Mouse (Mus musculus) inflammation-experienced regulatory T-cells, adult 6 months (primary cell): ENCODE data around the gene Olfr205. TPM values are rescaled to one million over a fixed set of nuclear protein-coding genes. Genes with fewer than 3 reads are reported as not detected.
"Not testable (repeated sequence)": the region's sequence is repeated elsewhere in the genome, so short reads cannot be mapped to it uniquely, and the experiment has no call there.

Experiments
- ATAC-seq: one replicate; pipeline ENCODE4 v1.8.0; 2017
- polyA plus RNA-seq, 3 experiments: library from polyadenylated mRNA; unstranded; fragments of 100-300 nt; shearing (Covaris generic); gene quantifications; one replicate each; pipeline ENCODE4 v1.2.1; 2017

The Olfr205 gene
- not detected for polyA plus RNA-seq

DNA sequence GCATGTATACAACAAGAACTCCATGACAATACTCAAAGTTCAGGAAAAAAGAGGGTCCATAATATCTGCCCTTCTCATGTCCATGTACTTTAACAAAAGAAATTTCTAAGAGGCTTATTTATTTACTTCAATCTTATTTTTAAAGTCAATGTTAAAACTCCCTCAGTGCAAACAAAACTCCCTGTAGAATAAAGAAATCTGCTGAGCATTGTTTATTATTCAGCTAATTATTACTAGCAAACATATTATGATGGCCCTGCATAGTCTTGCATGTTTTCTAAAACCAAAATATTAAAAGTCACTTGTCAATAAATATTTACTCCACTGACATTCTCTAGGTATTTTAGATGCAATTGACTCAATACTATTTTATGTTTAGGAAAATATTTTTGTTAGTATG lies at the start of gene Olfr205:
TSS of gene Olfr205 (minus strand) at position 101 of the 400 bp plus-strand sequence.
- ATAC-seq = no peak

DNA sequence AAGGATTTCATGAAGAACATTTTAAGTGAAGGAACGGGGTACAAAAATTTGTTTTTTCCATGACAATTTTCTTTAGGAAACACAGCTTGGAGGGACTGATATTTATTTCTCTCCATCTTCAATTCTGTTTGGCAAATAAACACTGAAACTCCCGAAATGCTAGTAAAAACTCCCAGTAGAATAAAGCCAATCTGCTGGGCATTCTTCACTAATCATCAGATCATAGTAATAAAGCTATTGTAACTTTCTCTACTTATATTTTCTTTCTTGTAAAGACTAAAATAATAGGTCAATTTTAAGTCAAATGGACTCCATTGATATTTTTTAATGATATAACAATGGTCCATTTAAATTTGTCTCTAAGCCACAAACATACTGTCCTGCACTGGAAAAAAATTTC lies 33.0 kb upstream of the Olfr205 start, which contains the start of gene Olfr209:
TSS of gene Olfr209 (minus strand) at position 101 of the 400 bp plus-strand sequence.
- ATAC-seq = no peak

DNA sequence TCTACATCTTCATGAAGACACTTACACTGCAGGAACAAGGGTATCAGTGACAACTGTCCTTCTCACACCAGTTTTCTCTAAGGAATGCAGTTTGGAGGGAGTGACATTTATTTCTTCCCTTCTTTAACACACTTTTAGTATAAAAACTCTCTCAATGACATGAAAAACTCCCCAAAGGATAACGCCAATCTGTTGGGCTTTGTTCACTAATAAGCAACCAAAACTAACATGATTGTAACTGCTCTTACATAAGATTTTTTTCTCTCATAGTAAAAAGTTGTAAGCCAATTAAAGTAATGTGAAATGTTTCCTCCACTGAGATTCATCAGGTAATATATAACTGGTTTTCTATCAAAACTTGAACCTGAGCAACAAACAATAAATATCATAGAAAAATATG lies 18.2 kb upstream of the Olfr205 start, which contains the start of gene Olfr206:
TSS of gene Olfr206 (minus strand) at position 101 of the 400 bp plus-strand sequence.
- no peak for ATAC-seq

DNA sequence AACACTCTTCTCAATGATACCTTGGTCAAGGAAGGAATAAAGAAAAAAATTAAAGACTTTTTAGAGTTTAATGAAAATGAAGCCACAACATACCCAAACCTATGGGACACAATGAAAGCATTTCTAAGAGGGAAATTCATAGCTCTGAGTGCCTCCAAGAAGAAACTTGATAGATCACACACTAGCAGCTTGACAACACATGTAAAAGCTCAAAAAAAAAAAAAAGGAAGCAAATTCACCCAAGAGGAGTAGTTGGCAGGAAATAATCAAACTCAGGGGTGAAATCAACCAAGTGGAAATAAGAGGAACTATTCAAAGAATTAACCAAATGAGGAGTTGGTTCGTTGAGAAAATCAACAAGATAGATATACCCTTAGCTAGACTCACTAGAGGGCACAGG lies 7.7 kb downstream of the Olfr205 start:
- not testable (repeated sequence) for ATAC-seq

DNA sequence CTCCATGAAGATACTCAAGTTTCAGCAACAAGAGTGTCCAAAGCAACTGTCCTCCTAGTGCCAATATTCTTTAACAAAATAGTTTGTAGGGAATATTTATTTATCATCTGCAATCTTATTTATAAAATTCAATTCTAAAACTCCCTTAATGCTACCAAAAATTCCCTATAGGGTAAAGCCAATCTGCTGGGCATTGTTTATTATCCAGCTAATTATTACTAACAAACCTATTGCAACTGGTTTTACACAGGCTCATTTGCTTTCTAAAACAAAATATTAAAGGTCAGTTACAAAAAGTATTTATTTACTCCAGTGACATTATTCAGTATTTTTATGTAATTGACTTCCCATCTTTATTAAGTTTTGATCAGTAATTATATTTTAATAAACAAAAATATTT lies 12.8 kb downstream of the Olfr205 start, which contains the start of gene Olfr204:
TSS of gene Olfr204 (minus strand) at position 101 of the 400 bp plus-strand sequence.
- ATAC-seq = no peak

DNA sequence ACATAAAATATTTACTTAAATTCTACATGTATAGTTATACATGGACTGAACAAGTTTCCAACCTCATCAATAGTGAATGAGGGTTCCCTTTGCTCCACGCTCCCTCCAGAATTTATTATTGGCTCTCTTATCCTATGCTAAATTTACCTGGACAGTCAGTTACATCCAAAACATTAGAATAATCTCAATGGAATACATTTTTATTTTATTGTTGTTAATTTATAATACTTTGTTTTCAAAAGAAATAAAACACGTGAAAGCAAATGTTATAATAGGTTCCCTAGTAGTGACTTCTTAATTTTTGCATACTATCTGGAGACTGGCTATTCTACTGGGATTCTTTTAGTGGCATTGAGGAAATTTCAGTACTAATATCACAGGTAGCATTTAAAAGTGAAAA lies 32.4 kb downstream of the Olfr205 start, which contains the start of gene Olfr203:
TSS of gene Olfr203 (plus strand) at position 301 of the 400 bp plus-strand sequence.
- no peak for ATAC-seq

DNA sequence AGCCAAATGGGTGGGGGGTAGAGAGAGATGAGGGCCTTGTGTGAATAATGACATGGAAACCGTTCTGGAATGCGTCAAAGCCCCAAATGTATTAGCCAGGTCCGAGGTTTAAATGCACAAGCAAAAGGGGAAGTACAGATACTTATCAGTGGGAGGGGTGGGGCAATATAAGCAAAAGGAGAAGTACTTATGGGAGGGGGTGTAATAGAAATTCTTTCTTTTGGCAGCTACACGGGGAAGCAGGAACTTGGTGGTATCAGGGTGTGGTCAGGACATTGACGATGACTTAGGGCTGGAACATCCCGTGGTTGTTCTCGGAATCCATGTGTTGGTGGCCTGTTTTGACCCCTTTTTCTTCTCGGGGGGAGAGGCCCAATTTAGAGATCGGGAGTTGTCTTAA lies 43.4 kb downstream of the Olfr205 start:
- ATAC-seq = not testable (repeated sequence)

DNA sequence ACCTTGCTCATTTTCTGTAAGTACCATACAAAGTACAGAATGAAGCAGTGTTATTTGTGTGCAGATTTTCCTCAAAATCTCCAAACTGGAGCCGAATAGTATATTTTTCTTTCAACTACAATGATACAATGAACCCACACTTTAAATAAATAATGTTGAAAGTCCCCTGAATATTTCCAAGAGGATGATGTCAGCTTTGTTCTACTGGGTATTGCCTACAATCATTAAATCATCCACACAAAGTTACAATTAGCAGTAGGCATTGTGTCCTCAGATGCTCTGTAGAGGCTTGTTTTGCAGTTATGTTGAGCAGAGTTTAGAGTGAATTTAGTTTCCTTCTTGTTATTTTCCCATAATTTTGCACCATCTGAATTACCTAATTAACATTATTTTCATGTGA lies 44.2 kb downstream of the Olfr205 start, which contains the start of gene Olfr202:
TSS of gene Olfr202 (minus strand) at position 101 of the 400 bp plus-strand sequence.
- no peak for ATAC-seq

DNA sequence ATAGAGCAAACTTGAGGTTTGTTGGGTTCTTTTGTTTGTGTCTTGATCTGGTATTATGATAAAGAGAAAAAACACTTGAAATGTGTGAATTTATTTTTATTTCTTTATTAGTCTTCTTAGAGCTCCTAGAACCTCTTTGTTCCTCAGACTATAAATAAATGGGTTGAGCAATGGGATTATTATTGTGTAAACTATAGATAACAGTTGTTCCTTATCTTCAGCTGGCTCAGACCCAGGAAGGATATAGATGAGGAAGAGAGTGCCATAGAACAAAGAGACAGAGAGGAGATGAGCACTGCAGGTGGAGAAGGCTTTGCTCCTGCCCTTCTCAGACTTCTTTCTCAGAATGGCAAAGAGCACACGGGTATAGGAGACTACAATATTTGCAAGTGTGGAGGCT lies 47.5 kb downstream of the Olfr205 start:
- no peak for ATAC-seq

DNA sequence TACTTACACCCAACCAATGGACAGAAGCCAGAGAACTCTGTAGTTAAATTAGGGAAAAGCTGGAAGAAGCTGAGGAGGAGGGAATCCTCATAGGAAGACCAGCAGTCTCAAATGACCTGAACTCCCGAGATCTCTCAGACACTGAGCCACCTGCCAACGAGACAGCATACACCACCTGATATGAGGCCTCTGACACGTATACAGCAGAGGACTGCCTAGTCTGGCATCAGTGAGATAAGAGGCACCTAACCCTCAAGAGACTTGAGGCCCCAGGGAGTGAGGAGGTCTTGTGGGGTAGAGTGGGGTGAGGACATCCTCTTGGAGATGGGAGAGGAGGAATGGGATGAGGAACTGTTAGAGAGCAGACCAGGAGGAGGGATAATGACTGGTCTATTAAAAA lies 50.4 kb downstream of the Olfr205 start:
- ATAC-seq = no peak

Other genes starting within 250 kb of the Olfr205 start
- not detected for gene Olfr191, start 241.3 kb downstream of the Olfr205 start, polyA plus RNA-seq
- gene Olfr193, start 219.3 kb downstream of the Olfr205 start, polyA plus RNA-seq = under 1 TPM in 1 of 3 experiments, not detected in 2; 0.13 TPM
- not detected for gene Olfr194, start 210.1 kb downstream of the Olfr205 start, polyA plus RNA-seq
- not detected for gene Olfr195, start 184.1 kb downstream of the Olfr205 start, polyA plus RNA-seq
- gene Olfr196, start 160.7 kb downstream of the Olfr205 start, polyA plus RNA-seq = under 1 TPM in 1 of 3 experiments, not detected in 2; 0.20 TPM
- gene Olfr198, start 127.6 kb downstream of the Olfr205 start, polyA plus RNA-seq = under 1 TPM in 1 of 3 experiments, not detected in 2; 0.34 TPM
- not detected for gene Olfr199, start 111.4 kb downstream of the Olfr205 start, polyA plus RNA-seq
- gene Olfr201, start 58.5 kb downstream of the Olfr205 start, polyA plus RNA-seq = not detected
- gene Olfr202, start 44.3 kb downstream of the Olfr205 start, polyA plus RNA-seq = not detected
- gene Olfr203, start 32.3 kb downstream of the Olfr205 start, polyA plus RNA-seq = not detected
- gene Olfr204, start 12.9 kb downstream of the Olfr205 start, polyA plus RNA-seq = not detected
- gene Olfr206, start 18.1 kb upstream of the Olfr205 start, polyA plus RNA-seq = not detected
- gene Olfr209, start 32.9 kb upstream of the Olfr205 start, polyA plus RNA-seq = not detected
- not detected for gene Gabrr3, start 76.2 kb upstream of the Olfr205 start, polyA plus RNA-seq
- 100 to 1,000 TPM in 2 of 3 experiments, 10 to 100 TPM in 1; 93.1 to 105 (median 101) TPM for gene Riox2, start 140.6 kb upstream of the Olfr205 start, polyA plus RNA-seq